Mouse (Mus musculus): ENCODE data around the gene Klk11. TPM values are rescaled to one million over a fixed set of nuclear protein-coding genes. Genes with fewer than 3 reads are reported as not detected.

Gene Klk11
- polyA plus RNA-seq, 1 experiment from 2014 or later = not detected

DNA sequence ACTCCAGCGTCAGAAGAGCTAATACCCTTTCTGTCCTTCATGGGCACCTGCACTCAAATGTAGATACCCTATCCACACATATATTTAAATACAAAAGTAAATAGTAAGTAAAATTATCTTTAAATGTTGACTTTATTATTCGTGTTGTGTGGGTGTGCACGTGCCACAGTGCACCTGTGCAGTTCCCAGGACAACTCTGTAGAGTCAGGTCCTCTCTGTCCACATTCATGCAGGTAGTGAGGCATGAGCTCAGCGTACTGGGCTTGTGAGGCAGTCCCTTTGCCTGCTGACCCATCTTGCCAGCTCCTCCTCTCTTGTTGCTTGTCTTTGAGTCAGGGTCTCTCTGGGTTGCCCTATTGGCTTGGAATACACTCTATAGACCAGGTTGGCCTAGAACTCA lies 53.3 kb downstream of the Klk11 start:
- no peak for ATAC-seq
- Histone ChIP-seq H3K27me3 (ENCODE audit: insufficient read depth, low read length) (no peaks in the 10 kb centered on the region), H3K9me3 (ENCODE audit: low read length) (no peaks in the 10 kb centered on the region), H3K36me3 (replicated peaks; ENCODE audit: insufficient read depth, low read length) (no peaks in the 10 kb centered on the region), H3K27ac (ENCODE audit: low read depth) (no peak overlapping the region), H3K9ac (replicated peaks) (no peak overlapping the region), H3K4me1 (ENCODE audit: insufficient read depth) (no peaks in the 10 kb centered on the region), H3K4me3 (ENCODE audit: low read depth, low read length) (no peak overlapping the region), H3K4me2 (ENCODE audit: low read depth, low read length) (no peak overlapping the region)
- WGBS (ENCODE audit: insufficient replicate concordance) = 71% methylated on average over 4 of the region's 4 CpGs
- DNase-seq = no peak
- no peak for TF ChIP-seq EP300 (IDR thresholded peaks at IDR 0.05; ENCODE audit: low read depth)
- no peak for TF ChIP-seq CTCF (IDR thresholded peaks at IDR 0.05; ENCODE audit: low read depth)

Other genes with a start within 250 kb of the Klk11 start
- gene Cd33, start 230.2 kb upstream of the Klk11 start, polyA plus RNA-seq (2015; fragmentation: Nextera tagmentation; extraction: Ambion mirVana) = 3.9 and 5.1 TPM in 2 replicates
- 0.14 and 0.26 TPM in 2 replicates for gene Zfp658, start 212.3 kb upstream of the Klk11 start, polyA plus RNA-seq (2015; fragmentation: Nextera tagmentation; extraction: Ambion mirVana)
- 1.3 TPM in 2 replicates for gene Zfp719, start 195.0 kb upstream of the Klk11 start, polyA plus RNA-seq (2015; fragmentation: Nextera tagmentation; extraction: Ambion mirVana)
- not detected in 2 replicates for gene Zfp819, start 167.4 kb upstream of the Klk11 start, polyA plus RNA-seq (2015; fragmentation: Nextera tagmentation; extraction: Ambion mirVana)
- 0.14 TPM in 1 of 2 replicates, not detected in the other for gene Ceacam18, start 139.9 kb upstream of the Klk11 start, polyA plus RNA-seq (2015; fragmentation: Nextera tagmentation; extraction: Ambion mirVana)
- gene Siglece, start 114.4 kb upstream of the Klk11 start, polyA plus RNA-seq (2015; fragmentation: Nextera tagmentation; extraction: Ambion mirVana) = 5.1 and 5.8 TPM in 2 replicates
- 3.2 and 4.5 TPM in 2 replicates for gene Ctu1, start 102.6 kb upstream of the Klk11 start, polyA plus RNA-seq (2015; fragmentation: Nextera tagmentation; extraction: Ambion mirVana)
- not detected in 2 replicates for gene Klk14, start 84.2 kb upstream of the Klk11 start, polyA plus RNA-seq (2015; fragmentation: Nextera tagmentation; extraction: Ambion mirVana)
- gene Klk13, start 62.0 kb upstream of the Klk11 start, polyA plus RNA-seq (2015; fragmentation: Nextera tagmentation; extraction: Ambion mirVana) = not detected in 2 replicates
- not detected in 2 replicates for gene Klk12, start 5.7 kb upstream of the Klk11 start, polyA plus RNA-seq (2015; fragmentation: Nextera tagmentation; extraction: Ambion mirVana)
- gene Klk10, start 6.4 kb downstream of the Klk11 start, polyA plus RNA-seq (2015; fragmentation: Nextera tagmentation; extraction: Ambion mirVana) = not detected in 2 replicates
- not detected in 2 replicates for gene Klk9, start 17.3 kb downstream of the Klk11 start, polyA plus RNA-seq (2015; fragmentation: Nextera tagmentation; extraction: Ambion mirVana)
- 2.2 and 3.2 TPM in 2 replicates for gene Klk8, start 23.0 kb downstream of the Klk11 start, polyA plus RNA-seq (2015; fragmentation: Nextera tagmentation; extraction: Ambion mirVana)
- not detected in 2 replicates for gene Klk7, start 36.7 kb downstream of the Klk11 start, polyA plus RNA-seq (2015; fragmentation: Nextera tagmentation; extraction: Ambion mirVana)
- gene Klk6, start 49.9 kb downstream of the Klk11 start, polyA plus RNA-seq (2015; fragmentation: Nextera tagmentation; extraction: Ambion mirVana) = not detected in 2 replicates
- gene Klk5, start 67.4 kb downstream of the Klk11 start, polyA plus RNA-seq (2015; fragmentation: Nextera tagmentation; extraction: Ambion mirVana) = not detected in 2 replicates
- not detected in 2 replicates for gene Klk4, start 106.6 kb downstream of the Klk11 start, polyA plus RNA-seq (2015; fragmentation: Nextera tagmentation; extraction: Ambion mirVana)
- gene Klk15, start 159.1 kb downstream of the Klk11 start, polyA plus RNA-seq (2015; fragmentation: Nextera tagmentation; extraction: Ambion mirVana) = not detected in 2 replicates
- not detected in 2 replicates for gene Klk1b8, start 176.1 kb downstream of the Klk11 start, polyA plus RNA-seq (2015; fragmentation: Nextera tagmentation; extraction: Ambion mirVana)
- gene Klk1b1, start 192.1 kb downstream of the Klk11 start, polyA plus RNA-seq (2015; fragmentation: Nextera tagmentation; extraction: Ambion mirVana) = not detected in 2 replicates
- gene Klk1b9, start 201.5 kb downstream of the Klk11 start, polyA plus RNA-seq (2015; fragmentation: Nextera tagmentation; extraction: Ambion mirVana) = not detected in 2 replicates
- gene Klk1b11, start 221.3 kb downstream of the Klk11 start, polyA plus RNA-seq (2015; fragmentation: Nextera tagmentation; extraction: Ambion mirVana) = not detected in 2 replicates
- not detected in 2 replicates for gene Klk1b26, start 237.6 kb downstream of the Klk11 start, polyA plus RNA-seq (2015; fragmentation: Nextera tagmentation; extraction: Ambion mirVana)